Mouse (Mus musculus) ES-E14 (cell line): ENCODE data around the gene Ms4a6b.

Experiments used
- CHD2 ChIP-seq: IDR thresholded peaks from 2 replicates; pipeline ENCODE4 v1.6.1; 2014; ENCODE audit warnings: mild to moderate bottlenecking, low read depth, low read length, inconsistent platforms
- HCFC1 ChIP-seq: IDR thresholded peaks from 2 replicates; pipeline ENCODE4 v1.6.1; 2012; ENCODE audit warnings: low read length, inconsistent platforms, borderline replicate concordance; ENCODE audit not compliant: insufficient read depth
- MAFK ChIP-seq: IDR thresholded peaks from 2 replicates; pipeline ENCODE4 v1.6.1; 2014; ENCODE audit warnings: mild to moderate bottlenecking, low read depth, low read length, inconsistent platforms; ENCODE audit not compliant: insufficient read depth
- ZC3H11A ChIP-seq: IDR thresholded peaks from 2 replicates; pipeline ENCODE4 v1.6.1; 2012; ENCODE audit warnings: low read depth, mild to moderate bottlenecking, inconsistent platforms, low read length, borderline replicate concordance

DNA sequence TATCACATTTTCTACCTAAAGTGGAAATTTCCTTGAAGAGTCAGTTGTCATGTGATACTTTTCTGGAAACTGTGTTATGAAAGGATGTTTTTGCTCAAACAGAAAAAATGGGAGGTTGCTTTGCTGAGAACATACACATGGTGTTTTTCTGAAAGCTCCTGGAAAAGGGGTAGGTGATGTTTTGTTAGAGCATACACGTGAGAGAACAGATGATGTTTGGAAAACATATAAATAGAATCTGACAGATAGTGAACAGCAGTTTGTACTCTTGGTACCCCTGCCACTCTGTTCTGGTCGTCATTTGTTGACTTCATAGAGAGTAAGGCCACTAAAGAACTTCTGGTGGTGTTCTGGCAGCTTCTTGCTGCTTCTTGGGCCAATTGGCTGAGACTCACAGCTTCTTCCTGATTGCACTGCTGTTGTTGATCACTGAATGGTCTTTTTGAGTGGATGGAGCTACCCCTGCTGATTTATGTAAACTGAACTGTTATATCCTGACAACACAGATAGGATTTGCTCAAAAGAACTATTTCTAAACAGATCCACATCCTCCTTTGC, 17.7 kb downstream of the Ms4a6b start:
- TF ChIP-seq ZC3H11A (no peak), MAFK (no peak), CHD2 (no peak), HCFC1 (no peak)
